Mouse (Mus musculus): Measurements from ENCODE around the gene Rbfox1. TPM values are rescaled to one million over a fixed set of nuclear protein-coding genes. Genes with fewer than 3 reads are reported as not detected.
A peak's percentile ranks its signal among the peaks of the same experiment; 100 is the strongest.

Rbfox1 gene
- polyA plus RNA-seq, 1 experiment from 2014 or later, result 2.2 TPM

DNA sequence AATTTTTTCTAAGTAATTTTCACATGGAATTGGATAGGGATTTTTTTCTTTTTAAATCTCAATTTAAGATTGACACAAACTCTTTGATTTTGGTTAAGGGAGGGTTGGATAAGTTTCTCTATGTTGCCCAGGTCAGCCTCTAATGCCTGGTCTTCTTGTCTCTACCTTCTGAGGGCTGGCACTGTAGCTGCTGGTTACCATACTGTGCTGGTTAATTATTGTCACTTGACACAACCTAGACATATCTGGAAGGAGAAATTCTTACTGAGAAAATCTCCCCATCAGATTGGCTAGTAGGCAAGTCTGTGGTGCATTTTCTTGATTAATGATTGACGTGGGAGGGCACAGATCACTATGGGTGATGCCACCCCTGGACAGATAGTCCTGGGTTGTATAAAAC lies 177.3 kb downstream of the Rbfox1 start:
- Histone ChIP-seq H3K36me3 (no peaks in the 10 kb centered on the region), H3K9ac (no peak overlapping the region), H3K4me1 (no peaks in the 10 kb centered on the region), H3K4me3 (no peak overlapping the region), H3K9me3 (no peaks in the 10 kb centered on the region), H3K27ac (no peak overlapping the region), H3K4me2 (no peak overlapping the region), H3K27me3 (no peaks in the 10 kb centered on the region)
- ATAC-seq (ENCODE audit: borderline replicate concordance, extremely low read depth, low FRiP score, low TSS enrichment), result no peak
- 83% methylated on average over 1 of the region's 1 CpGs for WGBS

DNA sequence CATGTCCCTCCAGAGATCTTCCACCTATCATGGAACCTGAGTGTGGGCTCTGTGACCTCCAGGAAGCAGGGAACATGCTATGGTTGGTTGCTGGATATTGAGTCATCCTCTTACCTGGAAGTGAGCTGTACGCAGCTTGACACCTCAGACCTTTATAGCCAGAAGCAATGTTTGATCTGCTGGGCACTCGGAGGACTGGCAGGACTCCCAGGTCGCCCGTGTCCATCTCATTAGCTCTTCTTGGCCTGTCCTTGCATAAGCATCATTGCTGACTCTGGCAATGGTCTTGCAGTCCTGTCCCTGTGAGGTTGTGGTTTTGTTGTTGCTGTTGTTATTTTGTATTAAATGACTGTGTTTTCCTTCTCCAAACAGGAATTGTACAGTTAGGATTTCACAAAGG lies 180.3 kb downstream of the Rbfox1 start:
- no peak for ATAC-seq (ENCODE audit: borderline replicate concordance, extremely low read depth, low FRiP score, low TSS enrichment)
- Histone ChIP-seq H3K27me3 (no peaks in the 10 kb centered on the region), H3K4me3 (no peak overlapping the region), H3K9me3 (no peaks in the 10 kb centered on the region), H3K4me1 (no peaks in the 10 kb centered on the region), H3K9ac (no peak overlapping the region), H3K4me2 (no peak overlapping the region), H3K27ac (no peak overlapping the region), H3K36me3 (no peaks in the 10 kb centered on the region)
- WGBS, result 79% methylated on average over 4 of the region's 4 CpGs

DNA sequence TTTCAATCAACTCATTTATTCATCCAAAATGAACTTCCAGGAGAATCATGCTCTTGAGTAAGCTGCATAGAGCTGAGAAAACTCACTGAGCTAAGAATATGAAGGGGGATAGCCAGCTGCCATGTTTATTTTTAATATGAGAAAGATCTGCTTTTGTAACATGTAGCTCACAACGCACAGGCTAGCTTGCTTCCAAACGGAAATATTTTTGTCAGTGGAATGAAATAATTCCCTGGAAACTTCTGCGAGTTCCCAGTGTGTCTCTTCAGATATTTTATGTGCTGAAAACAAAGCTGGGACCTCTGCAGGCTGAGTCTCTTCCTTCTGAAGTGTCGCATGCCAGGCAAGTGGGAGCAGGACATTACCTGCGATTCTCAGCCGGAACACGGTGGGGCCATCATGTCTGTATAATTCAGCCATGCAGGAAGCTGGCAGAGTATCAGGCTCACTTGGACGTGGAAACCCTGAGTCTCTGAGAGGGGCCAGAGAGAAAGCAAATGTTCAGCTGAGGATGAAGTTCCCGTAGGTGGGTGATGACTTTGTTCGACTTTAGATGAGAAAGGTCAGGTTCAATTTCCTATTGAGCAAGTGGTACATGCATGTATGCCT lies 190.4 kb downstream of the Rbfox1 start:
- Histone ChIP-seq H3K9me3 (no peaks in the 10 kb centered on the region), H3K27ac (no peak overlapping the region)
- WGBS, result 74% methylated on average over 10 of the region's 10 CpGs

DNA sequence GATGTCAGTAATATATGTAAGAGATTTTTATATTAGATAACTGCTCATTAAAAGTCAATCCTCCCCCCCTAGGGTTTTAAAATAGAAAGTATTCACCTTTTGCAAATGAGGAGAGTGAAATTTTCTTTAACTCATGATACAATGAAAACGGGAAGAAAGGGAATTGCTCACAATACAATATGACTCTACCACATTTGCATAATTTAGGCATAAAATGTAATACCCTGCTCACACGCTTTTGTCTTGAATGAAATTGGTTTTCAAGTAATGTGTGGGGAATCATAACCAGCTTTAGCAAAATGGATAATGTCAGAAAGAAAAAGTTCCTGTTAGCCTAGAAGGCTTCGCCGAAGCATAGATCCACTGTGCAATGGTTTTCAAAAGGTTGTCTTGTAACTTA lies 193.9 kb downstream of the Rbfox1 start:
- H3K9ac ChIP-seq, result no peak overlapping the region
- H3K36me3 ChIP-seq, result no peaks in the 10 kb centered on the region
- 90% methylated on average over 4 of the region's 4 CpGs for WGBS
- ATAC-seq (ENCODE audit: borderline replicate concordance, extremely low read depth, low FRiP score, low TSS enrichment), result no peak
- no peak overlapping the region for H3K27ac ChIP-seq
- H3K4me3 ChIP-seq, result no peak overlapping the region
- no peaks in the 10 kb centered on the region for H3K9me3 ChIP-seq
- H3K4me2 ChIP-seq, result no peak overlapping the region
- no peaks in the 10 kb centered on the region for H3K4me1 ChIP-seq
- H3K27me3 ChIP-seq, result no peaks in the 10 kb centered on the region

More for the DNA sequence above, 190.4 kb downstream of the Rbfox1 start:
- Histone ChIP-seq H3K27me3 (no peaks in the 10 kb centered on the region), H3K4me3 (no peak overlapping the region), H3K4me2 (no peak overlapping the region), H3K4me1 (no peaks in the 10 kb centered on the region), H3K36me3 (no peaks in the 10 kb centered on the region), H3K9ac (no peak overlapping the region)
- ATAC-seq (ENCODE audit: borderline replicate concordance, extremely low read depth, low FRiP score, low TSS enrichment), result no peak

DNA sequence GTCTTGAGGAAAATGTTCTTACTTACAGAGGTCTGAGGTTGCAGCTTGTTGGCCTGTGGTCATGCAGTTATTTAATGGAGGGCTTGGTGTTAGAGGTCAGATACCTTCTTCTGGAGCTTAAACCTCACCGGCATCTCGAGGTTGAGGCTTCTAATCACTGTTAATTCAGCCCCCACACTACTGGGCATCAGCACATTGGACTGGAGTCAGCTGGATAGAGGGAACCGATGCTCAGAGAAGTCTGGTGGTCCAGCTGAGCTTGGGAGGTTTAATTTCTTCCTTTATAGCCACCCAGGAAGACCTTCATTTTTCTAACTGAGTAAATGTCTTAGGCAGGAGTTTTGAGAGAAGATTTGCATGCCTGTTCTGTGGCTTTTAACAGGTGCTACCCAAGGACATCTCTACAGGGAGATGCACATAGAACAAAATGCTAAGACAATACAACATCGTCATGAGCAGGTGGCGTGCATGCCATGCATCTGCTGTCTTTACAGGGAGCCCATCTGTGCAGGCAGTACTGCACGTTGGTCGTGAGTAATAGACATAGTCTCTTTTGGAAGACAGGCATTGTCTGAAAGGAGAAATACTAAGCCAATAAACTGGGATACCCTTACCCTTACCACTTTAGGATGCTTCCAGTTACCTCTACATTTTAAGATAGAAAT lies 199.7 kb downstream of the Rbfox1 start:
- no peak overlapping the region for H3K27ac ChIP-seq
- H3K4me2 ChIP-seq, result no peak overlapping the region
- ATAC-seq (ENCODE audit: borderline replicate concordance, extremely low read depth, low FRiP score, low TSS enrichment), result no peak
- 67% methylated on average over 7 of the region's 7 CpGs for WGBS
- H3K9ac ChIP-seq, result no peak overlapping the region
- no peak overlapping the region for H3K4me3 ChIP-seq
- peaks cover 8% of the 10 kb centered on the region; the same call in 1 of the 2 replicates for H3K4me1 ChIP-seq
- no peaks in the 10 kb centered on the region for H3K36me3 ChIP-seq
- no peaks in the 10 kb centered on the region for H3K27me3 ChIP-seq
- H3K9me3 ChIP-seq, result no peaks in the 10 kb centered on the region

DNA sequence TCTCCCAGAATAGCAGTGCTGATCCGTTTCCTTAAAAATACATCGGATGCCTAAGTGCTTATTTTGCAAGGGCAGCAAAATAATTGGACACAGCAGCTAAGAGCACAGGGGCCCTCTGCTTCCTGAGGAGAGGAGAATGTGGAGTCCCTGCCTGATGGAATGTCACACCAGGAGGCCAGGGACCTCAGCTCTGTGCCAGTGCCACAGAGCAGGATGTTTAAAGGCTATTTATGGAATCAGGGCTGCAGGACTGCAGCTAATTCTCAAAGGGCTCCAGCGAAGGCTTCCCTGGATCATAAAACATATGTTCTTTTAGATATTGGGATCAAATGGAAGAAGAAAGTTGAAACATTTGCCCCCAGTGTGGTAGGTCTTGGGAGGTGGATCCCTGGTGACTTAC lies 201.0 kb downstream of the Rbfox1 start:
- H3K4me3 ChIP-seq, result no peak overlapping the region
- no peak overlapping the region for H3K9ac ChIP-seq
- peaks cover 8% of the 10 kb centered on the region; the same call in 1 of the 2 replicates for H3K4me1 ChIP-seq
- peak; percentile 49; the same call in 1 of the 2 replicates for ATAC-seq (ENCODE audit: borderline replicate concordance, extremely low read depth, low FRiP score, low TSS enrichment)
- H3K36me3 ChIP-seq, result no peaks in the 10 kb centered on the region
- H3K4me2 ChIP-seq, result no peak overlapping the region
- H3K27ac ChIP-seq, result no peak overlapping the region
- H3K27me3 ChIP-seq, result no peaks in the 10 kb centered on the region
- 19% methylated on average over 3 of the region's 3 CpGs for WGBS
- H3K9me3 ChIP-seq, result no peaks in the 10 kb centered on the region

DNA sequence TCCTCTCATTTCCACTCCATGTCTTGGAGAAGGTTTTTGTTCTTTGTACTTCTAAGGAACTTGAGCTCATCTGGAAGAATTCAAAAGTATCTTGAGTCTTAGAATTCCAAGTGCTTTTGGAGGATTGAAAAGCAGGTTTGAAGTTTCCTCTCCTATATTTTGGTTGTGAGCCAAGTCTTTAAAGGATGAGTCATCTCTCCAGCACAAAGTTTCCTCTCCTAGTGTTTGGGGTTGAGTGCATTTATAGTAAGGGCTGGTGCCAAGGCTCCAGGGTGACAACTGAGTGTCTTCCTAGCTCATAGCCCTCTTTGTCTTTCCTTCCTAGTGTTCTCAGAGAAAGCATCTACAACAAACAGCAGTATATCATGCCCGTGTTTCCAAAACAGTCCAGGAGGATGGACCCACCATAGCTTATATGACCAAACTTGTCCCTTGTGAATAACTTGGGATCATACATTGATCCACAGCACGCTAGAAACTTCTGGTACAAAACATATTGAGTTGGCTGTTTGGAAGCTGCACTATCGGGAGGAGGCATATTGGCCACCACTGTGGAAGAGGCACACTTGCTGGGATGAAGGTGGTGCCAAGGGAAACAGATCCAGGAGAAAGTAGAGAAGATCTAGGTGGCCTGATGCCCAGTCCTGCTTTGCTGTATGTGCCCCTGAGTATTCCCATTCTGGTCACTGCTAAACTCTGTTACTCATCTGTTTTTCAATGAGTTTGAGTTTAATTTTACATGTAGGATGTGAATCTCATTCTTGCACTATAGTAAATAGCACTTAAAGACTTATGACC lies 206.4 kb downstream of the Rbfox1 start:
- no peaks in the 10 kb centered on the region for H3K9me3 ChIP-seq
- H3K9ac ChIP-seq, result no peak overlapping the region
- no peak overlapping the region for H3K27ac ChIP-seq
- no peak overlapping the region for H3K4me2 ChIP-seq
- no peak for ATAC-seq (ENCODE audit: borderline replicate concordance, extremely low read depth, low FRiP score, low TSS enrichment)
- no peaks in the 10 kb centered on the region for H3K27me3 ChIP-seq
- 72% methylated on average over 3 of the region's 3 CpGs for WGBS
- peaks cover 3% of the 10 kb centered on the region; the same call in 1 of the 2 replicates for H3K4me1 ChIP-seq
- no peaks in the 10 kb centered on the region for H3K36me3 ChIP-seq
- no peak overlapping the region for H3K4me3 ChIP-seq

DNA sequence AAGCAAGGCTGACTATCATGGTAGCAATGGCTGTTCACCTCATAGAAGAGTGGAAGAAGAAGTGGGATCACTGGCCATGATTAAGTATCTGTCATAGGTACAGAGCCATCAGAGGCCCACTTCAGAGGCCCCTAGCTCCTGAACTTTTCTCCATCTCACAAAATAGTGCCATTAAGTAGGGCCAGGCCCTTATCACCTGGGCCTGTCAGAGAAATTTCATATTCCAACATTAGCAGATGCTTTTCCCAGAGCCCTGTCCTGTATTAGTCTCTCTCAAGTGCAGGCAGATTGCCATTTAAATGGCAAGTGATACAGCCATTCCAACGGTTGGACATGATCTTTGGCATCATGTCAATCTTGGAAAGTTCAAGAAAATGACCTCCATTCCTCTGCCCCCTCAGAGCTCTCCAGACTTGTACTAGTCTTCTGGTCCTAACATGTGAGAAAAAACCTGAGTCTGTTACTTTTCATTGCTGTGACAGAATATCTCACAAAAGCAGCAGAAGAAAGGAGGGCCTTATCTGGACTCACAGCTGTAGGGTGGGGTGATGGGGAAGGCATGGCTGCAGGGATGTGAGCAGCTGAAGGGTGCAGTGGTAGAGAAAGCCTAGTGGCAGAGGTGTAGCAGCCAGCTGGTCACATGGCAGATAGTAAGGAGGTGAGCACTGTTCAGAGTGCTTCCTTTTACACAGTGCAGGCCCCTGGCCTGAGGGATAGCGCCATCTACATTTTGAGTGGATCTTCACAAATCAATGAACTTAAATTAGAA lies 210.6 kb downstream of the Rbfox1 start:
- Histone ChIP-seq H3K9me3 (no peaks in the 10 kb centered on the region), H3K9ac (no peak overlapping the region), H3K4me1 (no peaks in the 10 kb centered on the region), H3K27ac (no peak overlapping the region), H3K4me2 (no peak overlapping the region), H3K36me3 (no peaks in the 10 kb centered on the region), H3K27me3 (no peaks in the 10 kb centered on the region), H3K4me3 (no peak overlapping the region)
- WGBS, result 71% methylated on average over 2 of the region's 2 CpGs
- peak; percentile 78; the same call in 1 of the 2 replicates for ATAC-seq (ENCODE audit: borderline replicate concordance, extremely low read depth, low FRiP score, low TSS enrichment)

DNA sequence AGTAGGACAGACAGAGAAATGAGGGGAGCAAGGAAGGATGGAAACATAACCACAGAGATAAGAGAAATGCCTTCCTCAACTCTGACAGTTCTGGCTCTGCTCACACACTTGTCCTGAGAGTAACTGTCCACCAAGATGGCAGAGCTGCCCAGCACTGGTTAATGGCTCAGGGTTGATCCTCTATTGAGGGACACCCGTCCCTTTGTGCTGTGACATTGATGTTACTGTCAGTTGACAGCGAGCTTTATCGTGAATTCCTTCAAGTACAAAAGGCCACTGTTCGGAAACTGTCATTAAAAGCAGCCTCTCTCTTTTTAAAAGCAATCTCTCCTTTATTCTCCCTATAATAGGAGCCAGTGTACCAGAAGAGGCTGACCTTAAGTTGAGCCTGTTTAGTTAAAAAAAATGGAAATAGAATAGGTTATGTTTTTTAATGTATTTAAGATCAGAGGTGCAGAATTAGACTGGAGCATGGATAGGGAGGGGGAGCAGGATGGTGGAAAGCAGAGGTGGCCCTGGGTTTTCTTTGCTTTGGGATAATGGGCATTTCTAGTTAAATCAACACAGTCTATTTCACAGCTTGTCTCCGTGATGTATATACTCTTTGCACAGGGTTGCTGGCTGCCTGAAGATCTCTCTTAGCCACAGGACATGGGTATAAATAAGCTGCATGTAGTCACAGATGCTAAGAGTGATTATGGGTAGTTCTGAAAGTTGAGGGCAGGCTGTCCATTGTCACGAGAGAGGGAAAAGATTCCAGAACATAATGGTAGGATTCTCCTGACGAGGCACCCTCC lies 212.3 kb downstream of the Rbfox1 start:
- no peak overlapping the region for H3K27ac ChIP-seq
- H3K4me1 ChIP-seq, result no peaks in the 10 kb centered on the region
- no peak overlapping the region for H3K9ac ChIP-seq
- no peak for ATAC-seq (ENCODE audit: borderline replicate concordance, extremely low read depth, low FRiP score, low TSS enrichment)
- H3K27me3 ChIP-seq, result no peaks in the 10 kb centered on the region
- H3K4me2 ChIP-seq, result no peak overlapping the region
- whole genome bisulfite sequencing, result 60% methylated on average over 7 of the region's 7 CpGs
- no peak overlapping the region for H3K4me3 ChIP-seq
- H3K9me3 ChIP-seq, result no peaks in the 10 kb centered on the region
- no peaks in the 10 kb centered on the region for H3K36me3 ChIP-seq

DNA sequence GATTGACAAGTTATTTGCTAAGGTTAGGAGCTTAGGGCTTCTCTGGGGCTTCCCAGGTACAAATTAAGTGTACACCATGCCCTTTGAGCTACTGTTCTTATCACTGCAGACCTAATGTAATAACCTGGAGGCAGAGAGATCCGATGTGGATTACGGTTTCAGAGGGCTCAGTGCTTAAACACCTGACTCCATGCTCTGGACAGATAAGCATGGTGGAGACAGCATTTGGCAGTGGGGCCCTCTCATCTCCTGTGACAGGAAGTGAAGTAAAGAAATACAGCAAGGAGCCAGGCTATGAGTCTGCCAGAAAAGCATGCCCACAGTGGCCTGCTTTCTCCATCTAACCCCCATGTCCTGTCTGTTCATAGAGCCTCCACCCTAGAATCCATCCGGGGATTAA lies 213.0 kb downstream of the Rbfox1 start:
- Histone ChIP-seq H3K4me3 (no peak overlapping the region), H3K9me3 (no peaks in the 10 kb centered on the region), H3K9ac (no peak overlapping the region), H3K36me3 (no peaks in the 10 kb centered on the region), H3K27me3 (no peaks in the 10 kb centered on the region), H3K27ac (no peak overlapping the region), H3K4me1 (no peaks in the 10 kb centered on the region), H3K4me2 (no peak overlapping the region)
- ATAC-seq (ENCODE audit: borderline replicate concordance, extremely low read depth, low FRiP score, low TSS enrichment), result no peak
- 83% methylated on average over 3 of the region's 3 CpGs for WGBS

DNA sequence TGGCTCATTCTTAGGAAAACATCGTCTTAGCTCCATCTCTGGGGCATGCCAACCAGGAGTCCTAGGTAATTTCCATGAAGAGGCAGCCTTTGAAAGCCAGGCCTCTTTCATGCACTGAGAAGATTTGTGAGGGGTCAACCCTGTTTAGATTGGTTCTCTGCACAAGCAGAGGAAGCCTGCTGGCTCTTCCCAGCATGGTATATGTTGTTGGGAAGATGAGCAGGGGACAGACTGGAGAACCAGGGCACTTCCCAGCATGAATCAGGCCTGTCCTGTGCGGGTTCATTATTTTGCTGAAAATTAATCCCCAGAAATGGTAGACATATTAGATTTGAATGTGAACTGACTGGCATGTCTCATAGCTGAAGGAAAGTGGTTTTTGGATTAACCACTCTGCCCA lies 214.4 kb downstream of the Rbfox1 start:
- Histone ChIP-seq H3K27me3 (no peaks in the 10 kb centered on the region), H3K36me3 (no peaks in the 10 kb centered on the region), H3K9ac (no peak overlapping the region), H3K27ac (no peak overlapping the region), H3K4me2 (no peak overlapping the region), H3K9me3 (no peaks in the 10 kb centered on the region), H3K4me3 (no peak overlapping the region), H3K4me1 (no peaks in the 10 kb centered on the region)
- WGBS, result 87% methylated on average over 2 of the region's 2 CpGs
- no peak for ATAC-seq (ENCODE audit: borderline replicate concordance, extremely low read depth, low FRiP score, low TSS enrichment)
